Mouse (Mus musculus): ENCODE data around the gene Gas2l1. TPM values are rescaled to one million over a fixed set of nuclear protein-coding genes. Genes with fewer than 3 reads are reported as not detected.

Gas2l1 gene
- polyA plus RNA-seq, 2 experiments from 2014 or later: 0.37 to 0.38 TPM

DNA sequence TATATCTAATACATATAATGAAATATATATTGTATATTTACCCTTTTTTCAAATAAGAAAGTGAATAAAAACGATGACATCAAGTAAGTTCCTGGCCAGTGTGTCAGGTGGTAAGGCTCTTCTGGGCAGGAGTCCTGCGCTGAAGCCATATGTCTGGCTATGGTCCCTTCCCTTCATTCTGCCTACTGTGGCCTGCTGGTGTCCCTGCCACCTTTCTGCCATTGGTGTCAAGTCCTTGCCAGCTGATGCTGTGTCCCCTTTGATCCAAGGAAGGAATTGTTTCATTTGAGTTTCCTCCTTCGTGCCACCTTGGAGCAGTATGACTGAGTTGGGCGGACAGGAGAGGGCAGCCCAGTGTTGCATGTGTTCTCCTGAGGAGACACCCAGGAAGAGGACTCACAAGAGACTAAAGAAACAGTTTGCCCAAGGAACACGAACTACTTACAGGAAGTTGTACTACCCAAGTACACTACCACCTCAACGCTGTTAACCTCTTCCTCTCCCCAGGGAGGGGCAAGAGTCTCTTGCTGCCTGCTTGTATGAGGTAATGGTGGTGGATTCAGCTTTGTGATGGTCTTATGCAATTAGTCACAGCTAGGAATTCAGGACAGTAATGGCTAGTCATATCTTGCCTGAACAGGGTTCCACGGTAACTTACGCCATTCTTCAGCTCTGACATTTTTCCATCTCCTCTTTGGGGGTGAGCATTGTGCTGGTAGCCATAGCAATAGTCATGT lies 22.3 kb downstream of the Gas2l1 start:
- no peak for ATAC-seq

DNA sequence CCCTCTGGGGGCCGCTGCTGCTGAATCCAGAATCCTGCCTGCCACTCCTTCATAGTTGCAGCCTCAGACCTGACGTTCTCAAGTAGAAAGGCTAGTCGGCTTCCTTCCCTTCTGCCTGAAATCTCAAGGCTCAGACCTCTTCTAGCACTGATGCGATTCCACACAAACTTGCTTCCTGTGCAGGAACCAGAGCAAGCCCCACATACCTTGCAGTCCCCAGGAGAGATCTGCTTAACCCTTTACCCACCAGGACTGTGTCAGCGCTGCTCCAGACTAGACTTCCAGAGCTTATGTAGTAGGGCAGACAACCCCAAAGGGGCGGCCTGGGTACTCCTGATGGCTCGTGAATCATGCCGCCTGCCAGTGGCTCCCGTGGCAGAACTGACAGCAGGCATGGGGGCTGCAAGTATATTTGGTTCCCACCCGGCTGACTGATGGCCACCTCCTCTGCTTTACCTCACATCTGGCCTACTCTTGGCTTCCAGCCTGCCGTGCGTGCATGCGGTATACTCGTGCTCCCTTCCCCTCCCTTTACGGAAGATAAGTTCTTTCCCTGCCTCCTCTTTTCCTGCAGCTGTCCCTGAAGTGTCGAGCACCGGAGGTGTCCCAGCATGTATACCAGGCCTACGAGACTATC lies 23.9 kb downstream of the Gas2l1 start:
- no peak for ATAC-seq

DNA sequence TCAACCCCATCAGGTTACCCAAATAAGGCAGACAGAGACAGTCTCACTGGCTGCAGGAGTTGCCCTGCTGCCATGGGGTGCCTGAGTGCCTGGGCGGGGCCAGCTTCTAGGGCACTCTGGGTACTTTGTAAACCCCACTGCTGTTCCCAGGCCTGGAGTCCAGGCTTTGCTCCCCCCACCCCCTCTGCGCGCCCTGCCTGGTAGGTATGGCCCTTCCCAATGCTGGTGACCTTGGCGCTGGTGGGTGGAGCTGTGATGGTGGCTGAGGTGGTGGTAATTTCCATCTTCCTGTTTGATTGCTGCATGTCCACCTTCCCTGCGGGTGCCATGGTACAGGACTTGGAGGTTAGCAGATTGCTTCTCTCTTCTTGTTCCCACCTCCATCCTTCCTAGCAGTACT lies 24.5 kb downstream of the Gas2l1 start:
- no peak for ATAC-seq

DNA sequence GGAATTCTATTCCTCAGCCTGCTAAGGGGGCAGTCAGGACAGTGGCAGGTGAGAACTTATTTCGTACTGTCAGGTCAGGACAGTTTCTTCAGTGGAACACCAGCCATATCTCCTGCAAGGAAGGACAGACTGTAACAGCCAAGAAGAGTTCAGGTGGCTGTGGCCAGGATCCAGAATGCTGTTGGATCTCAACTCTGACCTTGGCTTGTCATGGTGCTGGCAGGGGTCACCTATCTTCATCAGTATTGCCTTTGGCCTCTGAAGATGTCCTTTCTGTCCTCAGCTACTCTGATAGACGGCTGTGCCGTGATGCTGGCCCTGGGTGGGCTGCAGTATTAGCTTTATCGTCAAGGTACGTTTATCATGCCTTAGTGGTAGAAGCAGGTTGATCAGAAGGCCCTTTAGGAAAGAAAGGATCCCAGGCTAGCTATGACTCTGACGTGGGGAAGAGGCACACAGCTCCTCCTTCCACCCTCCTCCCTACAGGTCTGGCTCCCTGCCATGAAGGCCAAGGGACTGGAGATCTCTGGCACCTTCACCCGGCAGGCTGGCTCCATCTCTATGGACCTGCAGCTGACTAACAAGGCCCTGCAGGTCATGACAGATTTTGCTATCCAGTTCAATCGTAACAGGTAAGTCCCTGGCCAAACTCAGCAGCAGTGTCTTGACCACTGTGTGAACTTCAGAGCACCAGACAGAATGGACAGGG lies 27.8 kb downstream of the Gas2l1 start:
- no peak for ATAC-seq

DNA sequence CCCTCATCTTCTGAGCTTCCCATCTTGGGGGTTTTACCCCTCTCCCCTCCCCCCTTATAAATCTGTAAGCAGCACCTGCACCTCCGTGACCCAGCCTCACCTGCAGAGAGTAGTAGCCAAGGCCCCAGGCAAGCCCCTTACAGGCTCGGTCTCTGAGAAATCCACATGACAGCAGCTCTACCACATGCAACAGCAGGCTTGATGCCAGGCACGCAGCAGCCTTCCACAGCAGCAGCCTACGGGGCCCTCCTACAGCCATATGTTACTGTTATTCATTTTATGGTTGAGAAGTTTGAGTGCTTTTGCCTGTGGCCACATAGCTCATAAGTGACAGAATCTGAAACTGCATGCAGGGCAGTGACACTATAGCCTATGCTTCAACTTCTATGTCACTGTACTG lies 29.7 kb downstream of the Gas2l1 start:
- no peak for ATAC-seq

DNA sequence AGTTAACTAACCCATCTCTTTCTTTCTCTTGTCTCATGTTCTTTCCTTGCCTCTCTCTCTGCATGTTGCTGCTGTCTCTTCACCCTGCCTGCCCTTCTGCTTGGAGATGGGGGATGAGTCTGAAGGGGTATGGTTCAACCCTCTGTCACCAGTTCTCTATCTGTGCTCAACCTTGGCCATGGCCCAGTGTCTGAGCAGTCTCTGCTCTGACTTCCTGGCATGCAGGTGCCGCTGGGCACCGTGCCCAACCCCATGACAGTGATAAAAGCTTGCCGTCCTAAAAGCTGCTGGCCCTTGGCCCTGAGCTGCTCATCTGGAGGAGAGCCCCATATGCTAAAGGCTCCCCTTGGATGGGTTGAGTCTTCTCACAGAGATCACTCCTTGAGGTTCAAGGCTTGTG lies 32.0 kb downstream of the Gas2l1 start:
- ATAC-seq: no peak

DNA sequence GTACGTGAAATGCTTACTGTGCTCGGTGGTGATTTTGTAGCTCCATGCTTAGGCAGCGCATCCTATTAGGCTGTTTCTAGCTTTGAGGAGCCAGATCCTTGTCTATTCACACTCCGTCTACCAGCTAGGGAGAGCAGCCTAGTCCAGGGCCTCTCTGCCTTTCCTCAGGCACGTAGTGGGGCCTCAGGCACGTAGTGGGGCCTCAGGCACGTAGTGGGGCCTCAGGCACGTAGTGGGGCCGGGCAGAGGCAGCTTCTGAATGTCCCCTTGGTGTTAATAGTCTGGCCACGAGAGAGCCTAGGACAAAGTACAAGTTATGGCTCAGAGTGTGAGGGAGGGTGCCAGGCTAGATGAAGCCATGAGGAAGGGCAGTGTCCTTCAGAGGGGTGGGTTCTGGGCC lies 32.4 kb downstream of the Gas2l1 start:
- no peak for ATAC-seq

DNA sequence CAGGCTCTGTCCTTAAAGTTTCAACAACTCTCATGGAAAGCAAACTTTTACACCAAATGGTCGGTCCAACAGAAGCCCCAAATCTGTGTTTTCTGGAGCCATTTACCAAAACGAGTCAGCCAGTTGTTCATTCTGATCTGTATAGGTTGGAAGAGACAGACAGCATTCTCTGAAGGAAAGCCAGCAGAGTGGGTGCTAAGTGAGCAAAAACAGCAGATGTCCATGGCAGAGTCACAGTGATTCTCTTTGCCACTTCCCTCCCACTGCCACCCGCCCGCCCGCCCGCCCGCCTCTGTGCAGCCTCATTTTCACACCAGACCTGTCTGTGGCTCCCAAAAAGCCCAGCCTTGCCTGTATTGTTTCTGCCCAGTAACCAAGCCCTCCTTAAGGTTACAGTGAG lies 36.9 kb downstream of the Gas2l1 start:
- no peak for ATAC-seq

DNA sequence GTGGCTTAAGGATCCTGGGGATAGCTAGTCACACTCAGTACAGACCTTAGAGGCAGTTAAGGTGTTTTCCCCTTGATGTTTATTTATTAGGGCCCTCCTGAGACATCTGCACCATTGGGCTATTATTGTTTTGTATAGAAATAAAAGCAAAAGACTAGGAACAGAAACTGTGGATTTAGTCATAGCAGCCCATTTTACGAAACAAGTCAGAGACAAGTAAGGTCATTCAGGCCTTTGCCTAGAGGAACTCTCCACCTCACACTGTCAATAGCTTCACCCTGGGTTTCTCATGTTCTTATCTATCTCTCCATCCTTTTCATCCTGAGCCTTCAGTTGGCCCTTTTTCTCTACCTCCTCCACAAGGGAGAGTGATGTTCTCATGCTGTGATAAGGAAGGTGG lies 40.0 kb downstream of the Gas2l1 start:
- ATAC-seq: no peak

DNA sequence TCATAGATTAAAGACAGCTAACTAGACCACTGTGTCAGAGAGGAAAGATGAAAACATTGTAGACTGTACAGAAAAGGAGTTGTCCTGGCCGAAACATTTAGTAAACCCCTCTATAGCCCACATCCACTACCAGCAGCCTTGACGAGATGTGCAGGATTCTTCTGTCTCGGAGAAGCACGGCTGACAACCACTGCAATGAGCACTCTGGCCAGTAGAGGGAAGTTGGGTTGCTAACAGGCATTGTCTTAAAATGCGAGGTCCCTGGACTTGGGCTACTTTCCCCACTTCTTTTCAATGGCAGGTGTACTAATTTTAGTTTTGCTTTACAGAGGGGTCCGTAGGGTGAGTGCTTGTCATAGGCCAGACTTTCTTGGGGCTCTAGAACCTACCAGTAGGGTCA lies 47.6 kb downstream of the Gas2l1 start:
- ATAC-seq: no peak

DNA sequence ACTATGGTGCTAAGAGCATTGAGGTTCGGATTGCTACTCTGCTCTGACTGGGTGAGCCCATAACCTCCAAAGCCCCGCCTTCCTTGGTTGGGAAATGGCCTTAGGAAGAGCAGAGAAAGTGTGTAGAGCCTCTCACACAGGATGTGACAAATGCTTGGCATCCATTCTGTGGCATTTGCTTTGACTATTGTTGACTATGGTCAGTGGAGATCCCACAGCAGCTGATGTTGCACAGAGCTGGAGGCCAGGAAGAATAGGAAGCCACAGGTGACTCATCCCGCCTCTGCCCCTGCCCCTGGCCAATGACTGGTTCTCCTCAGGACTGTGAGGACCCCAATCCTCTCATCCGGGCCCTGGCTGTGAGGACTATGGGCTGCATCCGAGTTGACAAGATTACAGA lies 48.8 kb downstream of the Gas2l1 start:
- no peak for ATAC-seq

DNA sequence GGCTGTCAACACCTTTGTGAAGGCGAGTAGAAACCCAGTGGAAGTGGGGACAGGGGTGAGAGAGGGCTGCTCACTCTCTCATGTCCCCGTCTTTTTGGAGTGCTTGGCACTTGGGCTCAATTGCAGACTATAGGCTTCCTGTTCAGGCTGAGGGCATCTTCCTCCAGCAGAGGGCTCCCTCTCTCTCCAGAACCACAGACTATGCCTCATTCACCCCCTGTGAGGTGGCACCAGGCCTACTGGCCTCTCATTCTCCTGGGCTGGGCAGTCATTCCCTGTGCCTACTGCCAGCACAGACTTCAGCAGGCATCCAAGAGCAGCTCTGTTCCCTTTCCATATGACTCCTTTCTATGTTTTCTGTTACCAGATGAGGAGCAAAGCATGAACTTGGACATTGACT lies 49.4 kb downstream of the Gas2l1 start:
- no peak for ATAC-seq

DNA sequence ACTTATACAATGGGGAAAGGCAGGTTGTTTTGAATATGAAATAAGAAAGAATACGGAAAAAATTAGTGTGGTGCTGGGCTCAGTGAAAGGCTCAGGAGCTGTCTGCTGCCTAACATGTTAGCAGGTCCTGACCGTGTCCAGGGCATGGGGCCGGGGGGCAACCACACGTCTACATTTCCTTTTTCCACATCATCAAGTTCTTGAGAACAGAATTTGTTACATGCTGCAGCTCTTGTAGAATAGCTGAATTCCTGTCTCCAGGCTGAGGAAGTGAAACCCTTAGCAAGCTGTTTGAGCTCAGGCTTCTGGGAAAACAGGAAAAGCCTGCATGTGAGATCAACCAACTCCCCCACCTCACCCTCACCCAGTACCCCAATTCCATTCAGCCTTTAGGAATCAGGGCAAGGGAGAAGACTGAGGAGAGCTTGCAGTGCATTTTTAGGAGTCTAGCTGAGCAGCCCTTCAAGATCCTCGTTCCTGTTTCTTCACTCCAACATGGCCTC lies 52.9 kb downstream of the Gas2l1 start:
- ATAC-seq: no peak

DNA sequence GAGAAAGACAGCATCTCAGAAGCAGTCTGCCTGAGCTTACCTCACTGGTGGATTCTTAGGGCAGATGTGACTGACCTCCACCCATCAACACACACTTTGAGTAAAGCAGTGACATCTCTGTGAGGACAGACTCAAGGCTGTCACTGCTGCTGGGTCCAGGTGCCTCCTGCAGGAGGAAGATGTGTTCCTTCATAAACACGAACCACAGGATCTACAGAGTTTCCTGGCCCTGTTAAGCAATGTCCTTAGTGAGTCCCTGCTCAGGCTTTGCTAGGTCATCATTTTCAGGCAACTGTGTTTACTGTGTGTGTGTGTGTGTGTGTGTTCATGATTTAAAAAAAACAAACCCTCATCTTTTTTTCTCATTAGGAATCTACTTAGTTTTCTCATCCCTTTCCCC lies 53.6 kb downstream of the Gas2l1 start:
- ATAC-seq: no peak

DNA sequence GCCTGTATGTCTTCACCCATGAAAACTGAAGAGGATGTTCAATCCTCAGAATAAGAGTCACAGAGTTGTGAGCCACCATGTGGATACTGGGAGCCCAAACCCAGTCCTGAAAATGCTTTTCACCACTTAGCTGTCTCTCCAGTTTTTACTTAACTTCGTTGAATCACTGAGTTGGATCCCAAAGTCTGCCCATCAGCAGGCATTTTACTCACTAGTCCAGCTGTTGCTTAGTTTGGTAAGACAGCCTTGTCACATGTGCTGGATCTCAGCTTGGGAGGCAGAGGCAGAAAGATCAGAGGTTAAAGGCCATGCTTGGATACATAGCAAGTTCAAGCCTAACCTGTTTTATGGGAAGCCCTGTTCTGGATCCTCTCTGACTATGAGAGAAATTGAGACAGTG lies 54.9 kb downstream of the Gas2l1 start:
- no peak for ATAC-seq

DNA sequence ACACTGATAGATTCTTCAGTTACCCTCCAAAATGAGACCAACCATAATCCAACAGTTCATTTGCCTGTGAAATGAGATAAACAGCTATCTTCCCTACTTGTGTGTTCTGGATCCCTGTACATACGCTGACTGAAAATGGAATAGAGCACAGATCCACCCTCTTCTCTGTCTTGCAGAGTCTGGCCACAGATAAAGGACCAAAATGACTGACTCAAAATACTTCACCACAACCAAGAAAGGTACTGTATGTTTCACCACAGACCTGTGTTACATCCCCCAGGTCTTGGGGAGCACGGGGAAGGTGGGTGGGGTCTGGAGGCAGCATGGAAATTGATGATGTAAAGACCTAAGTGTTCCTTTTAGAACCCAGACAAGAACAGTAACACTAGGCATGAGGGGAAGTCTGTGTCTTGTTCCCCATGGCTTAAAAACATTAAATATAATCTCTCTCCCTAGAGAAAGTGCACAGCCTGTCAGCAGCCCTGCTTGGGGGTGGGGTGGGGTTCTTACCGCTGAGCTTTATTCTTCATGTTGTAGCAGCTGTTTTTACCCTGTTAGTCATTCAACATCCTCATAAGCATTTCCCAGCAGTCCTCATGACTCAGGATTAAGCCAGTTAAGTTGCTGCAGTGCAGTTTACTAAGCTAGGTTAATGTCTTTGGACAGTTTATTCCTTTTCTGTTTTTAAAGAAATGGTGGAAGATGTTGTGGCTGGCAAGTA lies 55.6 kb downstream of the Gas2l1 start:
- ATAC-seq: no peak

DNA sequence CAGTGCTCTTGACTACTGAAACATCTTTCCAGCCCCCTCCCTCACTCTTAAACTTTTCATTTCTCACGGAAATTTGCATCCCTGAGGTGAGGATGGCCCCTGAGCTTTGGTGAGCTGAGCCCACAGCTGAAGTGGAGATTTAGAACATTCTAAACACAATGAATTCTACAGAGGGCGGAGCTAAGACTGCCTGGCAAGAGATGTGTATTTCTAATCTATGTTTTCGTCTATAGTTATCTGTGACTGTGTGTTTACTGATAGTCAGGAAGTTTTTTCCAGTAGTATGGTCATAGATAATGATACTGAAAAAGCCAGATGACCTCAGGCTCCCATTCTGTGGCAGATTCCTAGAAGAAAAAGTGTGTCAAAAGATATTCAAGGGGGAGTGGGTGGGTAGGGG lies 56.3 kb downstream of the Gas2l1 start:
- ATAC-seq: no peak

DNA sequence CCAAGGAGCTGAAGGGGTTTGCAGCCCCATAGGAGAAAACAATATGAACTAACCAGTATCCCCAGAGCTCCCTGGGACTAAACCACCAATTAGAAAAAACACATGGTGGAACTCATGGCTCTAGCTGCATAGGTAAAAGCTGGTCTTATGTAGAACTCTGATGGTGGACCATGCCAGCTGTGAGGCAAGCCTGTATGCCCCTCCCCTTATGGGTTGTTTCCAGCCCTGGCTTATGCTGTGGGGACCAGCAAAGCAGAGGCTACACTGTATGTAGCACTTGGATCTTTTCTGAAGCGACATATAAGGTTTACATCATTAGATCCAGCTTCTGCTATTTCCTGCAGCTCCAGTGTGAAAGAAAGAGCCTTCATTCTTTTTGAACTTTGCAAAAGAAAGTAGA lies 57.9 kb downstream of the Gas2l1 start:
- no peak for ATAC-seq

DNA sequence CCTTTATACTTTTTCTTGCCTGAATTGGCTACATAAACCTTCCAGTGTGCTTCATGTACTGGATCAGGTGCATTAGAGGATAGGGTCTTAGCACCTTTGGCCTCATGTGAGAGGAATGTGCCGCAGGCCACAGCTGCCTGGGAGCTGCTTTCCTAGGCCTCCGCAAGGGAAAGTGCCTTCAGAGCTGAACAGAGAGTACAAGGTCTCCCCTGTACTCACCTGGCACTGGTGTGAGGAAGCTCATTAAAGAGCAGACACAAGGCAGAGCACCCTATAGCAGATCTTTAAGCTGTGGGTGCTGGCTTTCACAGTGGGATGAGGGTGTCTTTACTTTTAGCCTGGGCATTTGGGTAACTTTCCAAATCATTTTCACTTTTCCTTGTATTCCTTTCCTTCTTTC lies 59.6 kb downstream of the Gas2l1 start:
- ATAC-seq: no peak
